In genomic region chr11:101143338-101144225, GRCm38 (mm10) we compare ENCODE assay signal across 8 mouse cellular contexts. TPM values are rescaled to one million over a fixed set of nuclear protein-coding genes. Genes with fewer than 3 reads are reported as not detected.
DNase-seq lines count a peak whose midpoint lies in the region; ATAC-seq and TF ChIP-seq lines count a peak whose summit lies in the region.

No protein-coding gene starts in this region.

- H3K36me3 ChIP-seq in midbrain, postnatal 0 days (ENCODE audit: insufficient read depth, low read length), result no peaks in the 10 kb centered on the region

- H3K4me2 ChIP-seq in midbrain, postnatal 0 days (ENCODE audit: low read depth, low read length, poor library complexity, severe bottlenecking), result peak overlapping the region; percentile 53

- H3K27me3 ChIP-seq in midbrain, postnatal 0 days (ENCODE audit: insufficient read depth, low read length), result no peaks in the 10 kb centered on the region

- no peak for ATAC-seq in midbrain, postnatal 0 days (ENCODE audit: low FRiP score)

- H3K9me3 ChIP-seq in midbrain, postnatal 0 days (ENCODE audit: low read length), result no peaks in the 10 kb centered on the region

- H3K27ac ChIP-seq in midbrain, postnatal 0 days (ENCODE audit: low read depth, low read length), result peak overlapping the region; percentile 72

- TF ChIP-seq CTCF in midbrain, postnatal 0 days (IDR thresholded peaks at IDR 0.05), result no peak

- peak overlapping the region; percentile 19 for H3K4me3 ChIP-seq in midbrain, postnatal 0 days (ENCODE audit: low read depth, low read length)

- H3K9ac ChIP-seq in midbrain, postnatal 0 days (replicated peaks; ENCODE audit: low read length, poor library complexity, severe bottlenecking), result peak overlapping the region; percentile 26; the same call in 1 of the 2 replicates

- DNase-seq in adrenal gland, adult 2 months, result peak; percentile 66
- DNase-seq in adrenal gland, adult 18-20 months (ENCODE audit: low spot score in 2 of 2), result no peak
- DNase-seq in right cerebral cortex, postnatal 10 days (ENCODE audit: low spot score in 2 of 2), result peak; percentile 56 to 65
- no peak for DNase-seq in right cerebral cortex, postnatal 14 days
- DNase-seq in forelimb bud, embryonic 11.5 days (ENCODE audit: low read depth, low spot score), result peak; percentile 76
- peak; percentile 60 for DNase-seq in kidney, postnatal 14 days
- DNase-seq in midbrain, postnatal 0 days (ENCODE audit: low spot score), result peak; percentile 76
- peak; percentile 74 for DNase-seq in thymus, postnatal 25 days

- 16% methylated on average over 18 of the region's 19 CpGs for WGBS in midbrain, postnatal 0 days

- peaks cover 12% of the 10 kb centered on the region; the same call in 1 of the 2 replicates for H3K4me1 ChIP-seq in midbrain, postnatal 0 days (ENCODE audit: insufficient read depth, low read length)

RNA-seq across cellular contexts. Expression of gene Tubg2, which starts 12.1 kb away (rescaled TPM):
- 1 to 10 TPM; 6.2 to 7.5 TPM for total RNA-seq in adrenal gland, adult 2 months (2021)
- polyA plus RNA-seq in adrenal gland, adult 2 months (2012; rRNA removed), result 5.5 and 6.0 TPM in 2 replicates
- 1 to 10 TPM; 5.9 to 6.4 TPM for total RNA-seq in adrenal gland, adult 18-20 months (2021)
- total RNA-seq in midbrain, postnatal 0 days (2014; rRNA removed), result 38.4 and 40.6 TPM in 2 replicates
- 86.1 and 93.8 TPM in 2 replicates for polyA plus RNA-seq in midbrain, postnatal 0 days (2015; fragmentation: Nextera tagmentation; extraction: Ambion mirVana)

RNA-seq across cellular contexts. Expression of gene Tubg1, which starts 23.8 kb away (rescaled TPM):
- total RNA-seq in adrenal gland, adult 2 months (2021), result 10 to 100 TPM; 42.9 to 43.0 TPM
- polyA plus RNA-seq in adrenal gland, adult 2 months (2012; rRNA removed), result 15.2 and 42.7 TPM in 2 replicates
- 10 to 100 TPM; 32.9 to 37.0 TPM for total RNA-seq in adrenal gland, adult 18-20 months (2021)
- total RNA-seq in midbrain, postnatal 0 days (2014; rRNA removed), result 40.5 and 52.6 TPM in 2 replicates
- 64.4 and 64.6 TPM in 2 replicates for polyA plus RNA-seq in midbrain, postnatal 0 days (2015; fragmentation: Nextera tagmentation; extraction: Ambion mirVana)

RNA-seq across cellular contexts. Expression of gene Retreg3, which starts 23.9 kb away (rescaled TPM):
- total RNA-seq in adrenal gland, adult 2 months (2021), result 10 to 100 TPM; 50.7 to 50.9 TPM
- polyA plus RNA-seq in adrenal gland, adult 2 months (2012; rRNA removed), result 41.7 and 46.9 TPM in 2 replicates
- total RNA-seq in adrenal gland, adult 18-20 months (2021), result 10 to 100 TPM; 50.3 to 57.4 TPM
- 54.9 and 61.7 TPM in 2 replicates for total RNA-seq in midbrain, postnatal 0 days (2014; rRNA removed)
- polyA plus RNA-seq in midbrain, postnatal 0 days (2015; fragmentation: Nextera tagmentation; extraction: Ambion mirVana), result 24.8 and 26.0 TPM in 2 replicates

RNA-seq across cellular contexts. Expression of gene Cntnap1, which starts 26.7 kb away (rescaled TPM):
- total RNA-seq in adrenal gland, adult 2 months (2021), result 1 to 10 TPM; 6.8 TPM
- polyA plus RNA-seq in adrenal gland, adult 2 months (2012; rRNA removed), result 9.3 and 9.4 TPM in 2 replicates
- total RNA-seq in adrenal gland, adult 18-20 months (2021), result 1 to 10 TPM; 6.4 to 7.3 TPM
- 12.5 and 15.0 TPM in 2 replicates for total RNA-seq in midbrain, postnatal 0 days (2014; rRNA removed)
- 3.0 and 3.2 TPM in 2 replicates for polyA plus RNA-seq in midbrain, postnatal 0 days (2015; fragmentation: Nextera tagmentation; extraction: Ambion mirVana)

RNA-seq across cellular contexts. Expression of gene Plekhh3, which starts 27.6 kb away (rescaled TPM):
- 10 to 100 TPM; 19.4 to 39.7 TPM for total RNA-seq in adrenal gland, adult 2 months (2021)
- polyA plus RNA-seq in adrenal gland, adult 2 months (2012; rRNA removed), result 112 and 122 TPM in 2 replicates
- total RNA-seq in adrenal gland, adult 18-20 months (2021), result 10 to 100 TPM; 24.3 to 25.6 TPM
- total RNA-seq in midbrain, postnatal 0 days (2014; rRNA removed), result 13.7 and 23.4 TPM in 2 replicates
- 5.8 and 6.2 TPM in 2 replicates for polyA plus RNA-seq in midbrain, postnatal 0 days (2015; fragmentation: Nextera tagmentation; extraction: Ambion mirVana)

Comparison
In these comparisons a context has a peak if more than half of its experiments do, and no peak if none do; other contexts are left out.
1. DNase-seq: peak in adrenal gland, adult 2 months (single experiment), right cerebral cortex, postnatal 10 days (2 of 2), forelimb bud, embryonic 11.5 days (single experiment), kidney, postnatal 14 days (single experiment), midbrain, postnatal 0 days (single experiment) and thymus, postnatal 25 days (single experiment); none in adrenal gland, adult 18-20 months (0 of 2) and right cerebral cortex, postnatal 14 days (single experiment).